Mouse (Mus musculus): ENCODE measurements around the gene 2200002D01Rik.

Gene 2200002D01Rik

GRCm38 (mm10) chr7:29248261-29248841 lies at the start of gene 2200002D01Rik:
Gene 2200002D01Rik (minus strand): TSS chr7:29248466.
- no peak for DNase-seq (ENCODE audit: low spot score)

GRCm38 (mm10) chr7:29296998-29297397 lies 48.7 kb upstream of the 2200002D01Rik start:
- DNase-seq (ENCODE audit: low spot score), result no peak

- DNase-seq (ENCODE audit: low spot score), result no peak
Measured at GRCm38 (mm10) chr7:29295861-29296647, 47.8 kb upstream of the 2200002D01Rik start.

- DNase-seq (ENCODE audit: low spot score), result no peak
Measured at GRCm38 (mm10) chr7:29294111-29294761, 46.0 kb upstream of the 2200002D01Rik start.

GRCm38 (mm10) chr7:29293131-29294065 lies 45.1 kb upstream of the 2200002D01Rik start:
- DNase-seq (ENCODE audit: low spot score), result peak; percentile 77

GRCm38 (mm10) chr7:29292458-29293098 lies 44.3 kb upstream of the 2200002D01Rik start:
- no peak for DNase-seq (ENCODE audit: low spot score)

- DNase-seq (ENCODE audit: low spot score), result no peak
Measured at GRCm38 (mm10) chr7:29291616-29292457, 43.6 kb upstream of the 2200002D01Rik start.

- peak; percentile 63 for DNase-seq (ENCODE audit: low spot score)
Measured at GRCm38 (mm10) chr7:29290691-29291485, 42.6 kb upstream of the 2200002D01Rik start.

- no peak for DNase-seq (ENCODE audit: low spot score)
Measured at GRCm38 (mm10) chr7:29289856-29290255, 41.6 kb upstream of the 2200002D01Rik start.

GRCm38 (mm10) chr7:29288942-29289638 lies 40.8 kb upstream of the 2200002D01Rik start, which contains the start of gene Ppp1r14a:
Gene Ppp1r14a (plus strand): TSS chr7:29289308.
- DNase-seq (ENCODE audit: low spot score), result peak; percentile 94

GRCm38 (mm10) chr7:29288079-29288478 lies 39.8 kb upstream of the 2200002D01Rik start:
- DNase-seq (ENCODE audit: low spot score), result no peak

- DNase-seq (ENCODE audit: low spot score), result no peak
Measured at GRCm38 (mm10) chr7:29287481-29287880, 39.2 kb upstream of the 2200002D01Rik start.

- DNase-seq (ENCODE audit: low spot score), result no peak
Measured at GRCm38 (mm10) chr7:29284523-29284922, 36.3 kb upstream of the 2200002D01Rik start.

GRCm38 (mm10) chr7:29283876-29284275 lies 35.6 kb upstream of the 2200002D01Rik start:
- no peak for DNase-seq (ENCODE audit: low spot score)

GRCm38 (mm10) chr7:29282074-29282554 lies 33.8 kb upstream of the 2200002D01Rik start:
- DNase-seq (ENCODE audit: low spot score), result no peak

- peak; percentile 89 for DNase-seq (ENCODE audit: low spot score)
Measured at GRCm38 (mm10) chr7:29281201-29282073, 33.2 kb upstream of the 2200002D01Rik start, which contains the start of gene Spint2. Gene Spint2 (minus strand): TSS chr7:29281912.

- no peak for DNase-seq (ENCODE audit: low spot score)
Measured at GRCm38 (mm10) chr7:29280801-29281200, 32.5 kb upstream of the 2200002D01Rik start.

- DNase-seq (ENCODE audit: low spot score), result no peak
Measured at GRCm38 (mm10) chr7:29279924-29280323, 31.7 kb upstream of the 2200002D01Rik start.
